Mouse (Mus musculus): ENCODE results near the gene Gm20422.
"Not testable (repeated sequence)": the region's sequence is repeated elsewhere in the genome, so short reads cannot be mapped to it uniquely, and the experiment has no call there.

Gm20422 gene

GRCm38 (mm10) chr8:69793666-69794065 lies 19.0 kb upstream of the Gm20422 start:
- DNase-seq (ENCODE audit: low spot score), result no peak

DNA sequence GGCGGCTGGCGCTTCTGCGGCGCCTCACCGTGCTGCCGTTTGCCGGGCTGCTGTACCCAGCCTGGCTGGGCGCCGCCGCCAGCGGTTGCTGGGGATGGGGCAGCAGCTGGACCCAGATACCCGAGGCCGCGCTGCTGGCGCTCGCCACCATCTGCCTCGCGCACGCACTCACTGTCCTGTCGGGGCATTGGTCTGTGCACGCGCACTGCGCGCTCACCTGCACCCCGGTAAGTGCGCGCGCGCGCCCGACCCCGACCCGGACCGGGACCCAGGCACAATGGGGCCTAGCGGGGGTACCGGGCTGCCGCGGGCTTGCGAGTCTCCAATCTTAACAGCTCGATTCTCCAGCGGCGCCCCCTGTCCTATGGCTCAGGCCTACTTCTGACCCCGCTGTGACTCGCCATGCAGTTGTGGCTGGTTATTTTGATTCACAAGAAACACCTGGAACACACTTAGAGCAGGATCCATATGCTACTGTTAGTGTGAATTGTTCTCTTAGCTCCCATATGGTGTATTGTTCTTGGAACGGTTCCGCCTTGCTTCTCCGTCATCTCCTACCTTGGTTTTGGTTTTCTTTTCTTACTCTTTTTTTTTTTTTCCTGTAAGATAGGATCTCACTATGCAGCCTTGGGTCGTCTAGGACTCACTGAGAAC lies 16.9 kb upstream of the Gm20422 start:
- DNase-seq (ENCODE audit: low spot score), result no peak

GRCm38 (mm10) chr8:69790773-69791367 lies 16.2 kb upstream of the Gm20422 start, which contains the start of the genes Atp13a1 and Zfp866:
Gene Atp13a1, plus strand, starts transcription at chr8:69791163.
Gene Zfp866, minus strand, starts transcription at chr8:69791178.
- peak; percentile 91 for DNase-seq (ENCODE audit: low spot score)

- DNase-seq (ENCODE audit: low spot score), result no peak
Observed at GRCm38 (mm10) chr8:69790364-69790763, 15.7 kb upstream of the Gm20422 start.

- no peak for DNase-seq (ENCODE audit: low spot score)
Observed at GRCm38 (mm10) chr8:69789731-69790130, 15.0 kb upstream of the Gm20422 start.

DNA sequence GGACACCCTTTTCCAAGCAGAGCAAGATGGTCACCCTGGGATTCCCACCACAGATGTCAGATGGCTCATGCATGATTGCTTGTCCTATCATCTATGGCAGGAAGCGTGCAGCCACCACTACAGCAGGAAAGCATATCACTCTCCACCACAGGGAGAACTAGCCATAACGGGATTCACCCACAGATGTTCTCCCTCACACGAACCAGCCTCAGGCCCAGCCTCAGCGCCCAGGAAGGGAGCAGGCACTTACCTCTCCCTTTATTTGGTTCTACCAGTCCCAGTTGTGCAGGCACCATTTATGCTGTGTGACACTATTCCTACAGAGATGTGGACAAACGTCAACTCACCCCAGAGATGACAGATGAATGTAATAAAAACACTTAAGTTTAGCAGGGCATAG lies 14.4 kb upstream of the Gm20422 start:
- DNase-seq (ENCODE audit: low spot score), result no peak

DNA sequence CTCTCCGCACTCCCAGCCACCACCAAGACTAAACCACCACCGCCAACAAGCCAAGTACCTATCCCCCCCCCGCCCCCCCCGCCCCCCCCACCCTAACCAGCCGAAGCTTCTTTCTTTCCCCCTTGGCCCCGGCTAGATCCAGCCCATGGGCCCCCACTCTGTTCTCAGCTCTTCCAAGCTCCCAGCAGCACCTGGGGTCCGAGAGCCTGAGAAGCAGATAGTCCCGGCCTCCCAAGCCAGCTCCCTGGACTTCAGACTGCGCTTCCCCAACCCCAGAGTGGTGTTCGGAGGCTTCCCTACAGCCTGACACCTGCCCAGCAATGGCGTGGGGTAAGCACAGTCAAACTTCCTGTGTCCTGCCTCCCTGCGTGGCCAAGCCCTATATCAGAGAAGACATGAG lies 2.4 kb upstream of the Gm20422 start:
- no peak for DNase-seq (ENCODE audit: low spot score)

DNA sequence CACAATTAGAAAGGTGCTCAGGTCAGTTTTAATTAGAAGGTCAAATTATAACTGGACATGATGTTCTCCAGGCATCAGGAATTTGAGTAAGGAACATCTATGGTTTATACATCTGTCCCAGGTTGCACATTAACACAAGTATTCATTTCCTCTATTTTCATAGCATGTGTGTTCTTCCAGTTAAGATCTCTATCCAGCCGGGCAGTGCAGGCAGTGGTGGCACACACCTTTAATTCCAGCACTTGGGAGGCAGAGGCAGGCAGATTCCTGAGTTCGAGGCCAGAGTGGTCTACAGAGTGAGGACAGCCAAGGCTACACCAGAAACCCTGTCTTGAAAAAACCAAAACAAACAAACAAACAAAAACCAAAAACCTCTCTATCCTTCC lies 456 bp upstream of the Gm20422 start:
- no peak for DNase-seq (ENCODE audit: low spot score)

DNA sequence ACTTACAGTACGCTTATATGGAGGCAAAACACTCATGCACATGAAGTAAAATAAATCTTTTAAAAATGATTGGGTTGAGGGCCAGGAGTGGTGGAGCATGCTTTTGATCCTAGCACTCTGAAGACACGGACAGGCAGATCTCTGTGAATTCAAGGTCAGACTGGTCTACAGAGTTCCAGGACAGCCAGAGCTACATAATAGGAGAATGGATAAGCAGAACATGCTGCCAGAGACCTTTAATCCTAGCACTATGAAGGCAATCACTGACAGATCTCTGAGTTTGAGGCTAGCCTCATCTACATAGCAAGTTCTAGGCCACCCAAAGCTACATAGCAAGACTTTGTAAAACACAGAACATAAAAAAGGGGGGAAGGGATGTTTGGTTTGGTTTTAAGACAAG lies 2.6 kb downstream of the Gm20422 start:
- DNase-seq (ENCODE audit: low spot score), result no peak

DNA sequence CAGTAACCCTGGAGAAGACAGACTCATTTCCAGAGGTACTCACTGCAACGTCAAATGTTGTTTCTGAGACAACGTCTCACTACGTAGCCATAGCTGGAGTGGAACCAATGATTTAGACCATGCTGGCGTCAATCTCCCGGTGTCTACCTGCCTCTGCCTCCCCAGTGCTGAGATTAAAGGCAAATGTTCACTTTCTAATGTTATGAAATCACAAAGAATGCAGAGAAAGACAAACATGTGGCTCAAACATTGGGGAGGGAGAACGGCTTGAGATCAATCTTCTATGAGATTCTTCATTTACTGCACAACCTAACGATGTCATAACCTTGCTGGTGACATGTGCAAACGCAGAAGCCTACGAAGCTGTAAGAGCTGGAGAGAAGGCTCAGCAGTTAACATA lies 3.5 kb downstream of the Gm20422 start:
- DNase-seq (ENCODE audit: low spot score), result no peak

DNA sequence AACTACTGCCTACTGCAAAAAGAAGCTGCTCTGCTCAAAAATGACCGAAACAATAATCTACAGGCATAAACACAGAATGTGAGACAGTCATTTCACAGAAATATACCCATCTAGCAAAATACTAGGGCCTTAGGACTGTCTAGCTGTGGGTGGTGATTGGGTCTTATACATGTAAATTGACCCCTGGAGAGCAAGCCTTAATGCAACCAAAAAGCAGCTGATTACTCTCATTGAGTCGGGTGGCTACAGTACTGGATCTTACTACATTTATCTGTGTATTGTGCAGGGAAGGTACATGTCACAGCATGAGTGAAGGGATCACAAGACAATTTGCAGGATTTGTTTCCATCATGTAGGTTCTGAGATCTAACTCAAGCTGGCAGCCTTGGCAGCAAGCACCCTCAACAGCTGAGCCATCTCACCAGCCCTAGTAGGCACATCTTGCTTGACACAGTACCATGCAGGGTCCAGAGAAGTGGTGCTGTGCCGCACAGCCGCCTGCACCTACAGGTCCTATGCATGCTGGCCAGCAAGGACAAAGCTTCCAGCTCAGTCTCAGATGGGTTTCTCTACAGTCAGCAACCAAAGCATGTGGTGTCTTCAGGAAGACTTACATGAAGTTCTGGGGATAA lies 12.8 kb downstream of the Gm20422 start:
- DNase-seq (ENCODE audit: low spot score), result no peak

DNA sequence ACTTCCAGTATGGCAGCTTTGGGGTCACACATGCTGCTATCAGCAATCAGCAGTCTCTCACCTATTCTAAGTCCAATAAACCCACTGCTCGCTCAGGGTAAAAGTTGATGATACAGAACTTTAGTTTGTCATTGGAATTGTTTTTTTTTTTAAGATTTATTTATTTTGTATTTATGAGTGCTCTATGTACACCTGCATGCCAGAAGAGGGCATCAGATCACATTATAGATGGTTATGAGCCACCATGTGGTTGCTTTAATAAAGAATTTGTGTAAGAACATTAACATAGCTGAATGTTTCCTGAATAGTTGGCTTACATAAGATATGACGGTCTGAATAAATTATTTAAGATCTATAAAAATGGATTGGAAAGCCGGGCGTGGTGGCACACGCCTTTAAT lies 16.4 kb downstream of the Gm20422 start:
- DNase-seq (ENCODE audit: low spot score), result no peak

DNA sequence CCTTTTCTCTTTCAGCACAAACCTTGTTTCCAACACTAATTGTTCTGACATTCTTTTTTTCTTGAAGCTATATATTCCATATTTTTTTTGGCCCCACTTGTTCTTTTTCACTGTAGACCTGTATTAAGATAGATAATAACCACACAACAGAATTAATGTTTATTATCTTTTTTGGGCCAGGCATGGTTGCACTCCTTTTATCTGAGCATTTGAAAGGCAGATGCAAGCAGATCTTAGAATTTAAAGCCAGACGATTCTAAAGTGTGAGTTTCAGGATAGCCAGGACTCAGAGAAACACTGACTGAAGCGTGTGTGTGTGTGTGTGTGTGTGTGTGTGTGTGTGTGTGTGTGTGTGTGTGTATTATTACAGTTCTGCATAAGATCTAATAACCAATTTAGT lies 22.2 kb downstream of the Gm20422 start:
- no peak for DNase-seq (ENCODE audit: low spot score)

DNA sequence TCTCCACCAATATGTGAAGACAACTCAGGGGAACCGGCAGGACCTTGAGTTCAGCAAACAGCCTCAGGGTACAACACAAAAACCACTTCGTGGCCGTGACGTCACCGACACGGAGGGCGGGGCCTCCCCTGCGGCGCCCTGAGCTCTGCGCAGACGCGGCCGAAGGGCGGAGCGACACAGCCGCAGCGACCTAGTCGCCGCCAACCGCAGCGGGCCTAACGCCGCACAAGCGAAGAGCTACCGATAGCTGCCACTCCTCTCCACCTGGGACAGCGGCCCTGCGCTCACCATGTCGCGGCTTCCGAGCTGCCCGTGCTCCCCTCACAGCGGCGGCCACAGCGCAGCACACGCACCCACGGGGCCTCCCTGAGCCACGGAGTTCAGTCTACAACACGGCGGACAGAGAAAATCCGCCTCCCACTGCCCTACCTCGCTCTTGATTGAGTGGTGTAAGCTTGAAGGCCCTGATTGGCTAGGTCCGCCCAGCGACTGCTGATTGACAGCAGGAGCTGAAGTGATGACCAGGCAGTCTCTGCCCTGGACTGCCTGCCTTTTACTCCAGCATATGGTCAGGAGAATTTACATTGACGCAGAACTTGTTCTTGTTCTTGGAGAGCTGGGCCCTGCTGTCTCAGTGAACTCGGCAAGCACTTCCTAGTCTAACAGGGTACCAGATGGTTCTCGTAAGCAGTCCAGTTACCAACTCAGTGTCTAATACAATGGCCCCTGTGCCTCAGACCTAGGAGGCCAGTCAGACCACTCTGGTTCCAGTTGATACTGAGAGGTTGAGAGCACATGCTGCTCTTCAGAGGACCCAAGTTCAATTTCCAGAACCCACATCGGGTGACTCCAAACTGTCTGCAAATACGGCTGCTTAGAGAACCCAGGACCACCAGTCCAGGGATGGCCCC lies 24.9 kb downstream of the Gm20422 start, which contains the start of gene Zfp963:
Gene Zfp963 (minus strand): TSS at position 427 of the 911 bp plus-strand sequence.
- peak; percentile 94 for DNase-seq (ENCODE audit: low spot score)

DNA sequence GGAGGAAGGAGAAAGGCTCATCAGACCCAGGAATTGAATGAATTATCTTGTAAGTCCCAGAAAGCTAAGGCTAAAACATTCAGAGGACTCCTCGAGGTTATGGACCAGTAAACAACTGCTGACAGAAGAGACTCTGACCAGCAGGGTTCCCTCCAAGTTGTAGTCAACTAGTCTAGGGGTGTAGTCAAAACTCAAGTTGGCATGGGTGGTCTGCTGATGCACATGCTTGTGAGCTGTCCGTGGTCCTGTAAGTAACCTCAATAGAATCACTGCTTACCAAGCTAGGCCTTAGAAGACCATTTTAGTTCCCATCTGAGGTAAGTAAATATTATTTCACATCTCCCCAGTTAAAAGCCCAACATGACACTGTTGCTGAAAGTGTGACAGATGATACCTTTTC lies 33.5 kb downstream of the Gm20422 start:
- no peak for DNase-seq (ENCODE audit: low spot score)

- no peak for DNase-seq (ENCODE audit: low spot score)
Observed at GRCm38 (mm10) chr8:69740763-69741162, 33.9 kb downstream of the Gm20422 start.

GRCm38 (mm10) chr8:69735495-69735894 lies 39.2 kb downstream of the Gm20422 start:
- DNase-seq (ENCODE audit: low spot score), result no peak

GRCm38 (mm10) chr8:69717232-69717580 lies 57.5 kb downstream of the Gm20422 start:
- no peak for DNase-seq (ENCODE audit: low spot score)

DNA sequence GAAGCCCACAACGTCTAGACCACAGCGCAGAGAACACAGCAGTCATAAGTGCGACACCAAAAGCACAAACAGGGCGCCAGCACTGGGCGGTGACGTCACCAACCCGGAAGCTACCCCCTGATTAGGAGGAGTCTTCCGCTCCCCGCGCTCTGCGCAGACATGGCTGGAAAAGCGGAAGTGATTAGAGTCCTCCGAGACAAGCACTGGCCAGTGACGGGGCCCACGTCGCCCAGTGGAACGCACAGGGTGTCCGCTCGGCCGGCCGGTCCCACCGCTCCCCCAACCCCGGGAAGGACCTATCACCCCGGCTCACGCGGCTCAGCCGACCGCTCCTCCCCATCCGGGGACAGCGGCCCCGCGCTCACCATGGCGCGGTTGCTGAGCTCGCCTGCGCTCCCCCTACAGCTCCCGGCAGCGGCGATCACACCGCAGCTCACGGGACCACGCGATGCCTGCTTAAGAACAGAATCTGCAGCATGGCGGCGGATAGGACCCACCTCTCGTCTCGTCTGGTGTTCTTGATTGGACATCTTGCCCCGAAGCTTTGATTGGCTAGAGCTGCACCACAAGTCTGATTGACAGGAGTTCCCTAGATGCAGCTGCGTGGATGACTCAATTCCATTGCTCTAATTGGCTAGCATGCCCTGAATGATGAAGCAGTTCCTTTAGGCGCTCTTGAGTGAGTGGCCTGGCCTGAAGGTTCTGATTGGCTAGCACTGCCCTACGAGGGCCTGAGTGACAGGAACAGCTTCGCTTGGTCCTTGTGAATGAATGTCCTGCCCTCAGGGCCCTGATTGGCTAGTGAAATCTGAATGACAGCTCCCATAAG lies 58.1 kb downstream of the Gm20422 start:
- DNase-seq (ENCODE audit: low spot score), result peak; percentile 97

DNA sequence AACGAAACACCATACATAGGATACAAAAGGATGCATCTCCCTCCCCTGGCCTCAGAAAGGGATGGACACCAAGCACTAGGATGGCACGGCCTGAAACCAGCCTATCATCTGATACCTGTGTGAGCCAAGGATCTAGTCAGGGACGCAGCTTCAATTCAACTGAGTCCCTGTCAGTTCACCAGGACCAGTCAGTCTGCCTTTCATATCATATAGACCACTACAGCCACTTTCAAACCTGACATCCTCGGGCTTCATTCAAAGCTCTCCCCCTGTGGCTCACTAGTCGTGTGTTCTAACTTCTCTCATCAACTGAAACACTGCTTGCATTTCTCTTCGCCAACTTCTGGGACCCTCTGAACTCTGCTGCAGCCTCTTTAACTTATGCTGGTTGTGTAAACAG lies 59.3 kb downstream of the Gm20422 start:
- DNase-seq (ENCODE audit: low spot score), result no peak

DNA sequence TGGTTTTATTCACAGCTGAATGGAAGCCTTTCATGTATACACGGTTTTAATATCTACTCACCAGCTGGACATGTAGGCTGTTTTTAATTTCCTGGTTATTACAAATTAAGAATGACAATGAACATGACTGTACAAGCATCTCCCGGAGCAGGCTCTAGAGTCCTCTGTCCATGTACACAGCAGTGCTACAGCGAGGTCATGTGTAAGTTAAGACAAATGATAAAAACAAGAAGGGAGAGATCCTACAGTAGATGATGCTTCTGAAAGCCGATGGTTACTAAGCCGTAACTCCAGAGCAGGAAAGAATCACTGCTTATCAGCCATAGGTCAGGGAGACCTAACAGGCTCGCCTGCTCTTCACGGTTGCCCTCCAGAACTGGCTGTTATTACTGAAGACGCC lies 61.2 kb downstream of the Gm20422 start:
- no peak for DNase-seq (ENCODE audit: low spot score)

DNA sequence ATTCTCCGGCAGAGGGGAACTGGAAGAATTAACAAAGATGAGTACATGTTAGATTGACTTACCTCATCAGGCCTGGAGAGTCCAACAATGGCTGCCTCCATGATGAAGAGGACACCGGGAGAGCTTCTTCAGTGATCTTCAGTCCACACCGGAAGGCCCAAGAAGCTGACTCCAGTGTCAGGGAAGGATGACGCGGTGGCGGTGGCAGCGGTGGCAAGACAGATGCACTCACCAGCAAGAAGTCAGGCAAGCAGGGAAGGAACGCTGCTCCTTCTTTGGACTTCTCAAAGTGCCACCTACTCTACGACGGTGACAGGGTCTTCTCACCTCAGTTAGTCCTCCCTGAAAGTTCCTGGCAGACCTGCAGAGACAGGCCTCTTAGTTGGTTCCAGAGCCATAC lies 64.1 kb downstream of the Gm20422 start, which contains the start of gene Zfp869:
Gene Zfp869 (minus strand): TSS at position 101 of the 400 bp plus-strand sequence.
- not testable (repeated sequence) for DNase-seq (ENCODE audit: low spot score)

Data from yolk sac, embryonic 10.5 days (tissue).